Mouse (Mus musculus) embryonic fibroblast, embryonic 13.5 days (primary cell): ENCODE results near the gene Prdm9.

ENCODE experiments used
- CTCF ChIP-seq: IDR thresholded peaks from 2 replicates; pipeline ENCODE4 v1.5.1; 2011; ENCODE audit warnings: mild to moderate bottlenecking, control low read depth, low read length, moderate library complexity, borderline replicate concordance; ENCODE audit not compliant: insufficient read depth
- POLR2A ChIP-seq: IDR thresholded peaks from 2 replicates; pipeline ENCODE4 v1.6.1; 2011; ENCODE audit warnings: low read depth, mild to moderate bottlenecking, control low read depth, low read length, moderate library complexity

DNA sequence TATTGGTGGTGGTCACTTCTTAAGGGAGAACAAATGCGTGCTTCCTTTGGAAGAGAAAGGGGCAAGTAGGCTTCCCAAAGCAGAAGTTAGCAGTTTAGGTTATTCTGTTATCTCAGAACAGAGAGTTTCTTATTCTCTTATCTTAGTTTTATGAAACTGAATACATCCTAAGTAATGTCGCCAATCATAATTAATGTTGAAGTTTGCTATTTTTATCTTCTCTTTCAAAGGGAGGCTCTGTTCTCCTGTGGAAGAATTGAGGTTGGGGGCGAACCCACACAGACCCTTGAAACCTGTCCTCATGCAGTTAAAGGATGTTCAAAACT lies 36.4 kb downstream of the Prdm9 start:
- no peak for TF ChIP-seq CTCF
- TF ChIP-seq POLR2A, result no peak
